Mouse (Mus musculus) kidney, postnatal 4 days (tissue): ENCODE data around the gene Nup210l.
A peak's percentile ranks its signal among the peaks of the same experiment; 100 is the strongest.
"Not testable (repeated sequence)": the region's sequence is repeated elsewhere in the genome, so short reads cannot be mapped to it uniquely, and the experiment has no call there.

Experiments
- DNase-seq, 2 experiments: peaks; one replicate each; pipeline ENCODE4 v3.0.0; 2021; ENCODE audit warnings: mixed read lengths in 2 of 2

The Nup210l gene

GRCm38 (mm10) chr3:90097928-90098327 is 6.0 kb upstream of the Nup210l start:
- DNase-seq: no peak

DNA sequence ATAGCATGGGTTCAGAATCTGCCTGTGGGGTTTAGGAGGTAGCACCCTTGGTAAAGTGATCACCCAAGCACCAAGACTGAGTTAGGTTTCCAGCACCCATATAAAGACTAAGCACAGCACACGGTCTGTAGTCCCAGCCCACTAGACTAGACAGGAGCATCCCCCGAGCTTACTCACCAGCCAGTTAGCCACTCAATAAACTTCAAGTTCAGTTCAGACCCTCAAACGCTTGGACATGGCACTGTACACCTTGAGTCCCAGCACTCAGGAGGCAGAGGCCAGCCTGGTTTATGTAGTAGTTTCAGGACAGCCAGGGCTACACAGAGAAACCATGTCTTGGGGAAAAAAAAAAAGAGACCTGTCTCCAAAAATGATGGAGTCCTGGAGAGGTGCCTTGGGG is 2.9 kb upstream of the Nup210l start:
- no peak for DNase-seq

GRCm38 (mm10) chr3:90101673-90102072 is 2.3 kb upstream of the Nup210l start:
- DNase-seq: no peak

DNA sequence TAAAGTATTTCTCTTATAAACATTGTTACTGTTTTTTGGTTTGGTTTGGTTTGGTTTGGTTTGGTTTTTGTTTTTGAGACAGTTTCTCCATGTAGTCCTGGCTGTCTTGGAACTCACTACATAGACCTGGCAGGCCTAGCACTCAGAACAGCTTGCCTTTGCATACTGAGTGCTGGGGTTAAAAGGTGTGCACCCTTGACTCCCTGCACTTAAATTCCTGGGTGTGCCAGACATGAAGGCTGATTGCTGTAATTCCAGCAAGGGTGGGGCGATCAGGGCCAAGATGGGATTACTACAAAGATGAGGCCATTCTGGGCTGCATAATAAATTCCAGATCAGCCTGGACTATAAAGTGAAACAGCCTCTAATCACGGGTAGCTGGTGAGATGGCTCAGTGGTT is 1.7 kb upstream of the Nup210l start:
- no peak for DNase-seq

DNA sequence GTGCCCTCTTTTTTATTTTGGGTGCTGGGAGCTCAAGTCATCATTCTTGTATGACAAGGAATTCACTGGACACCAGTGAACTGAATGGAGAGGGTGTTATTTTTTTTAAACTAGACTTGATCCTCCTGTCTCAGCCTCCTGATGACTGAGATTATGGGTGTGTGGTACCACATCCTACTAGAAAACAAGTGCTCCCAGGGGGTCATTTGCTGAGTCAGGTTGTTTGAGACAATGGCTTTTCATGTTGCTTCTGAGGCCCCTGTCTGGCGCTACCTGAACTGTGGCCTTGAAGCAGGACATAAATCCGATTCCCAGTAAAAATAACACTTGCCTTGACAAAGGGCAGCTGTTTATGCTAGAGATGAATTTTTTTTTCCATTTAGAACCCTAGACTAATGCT is 756 bp upstream of the Nup210l start:
- DNase-seq: no peak

GRCm38 (mm10) chr3:90111706-90112105 is 7.8 kb downstream of the Nup210l start:
- no peak for DNase-seq

DNA sequence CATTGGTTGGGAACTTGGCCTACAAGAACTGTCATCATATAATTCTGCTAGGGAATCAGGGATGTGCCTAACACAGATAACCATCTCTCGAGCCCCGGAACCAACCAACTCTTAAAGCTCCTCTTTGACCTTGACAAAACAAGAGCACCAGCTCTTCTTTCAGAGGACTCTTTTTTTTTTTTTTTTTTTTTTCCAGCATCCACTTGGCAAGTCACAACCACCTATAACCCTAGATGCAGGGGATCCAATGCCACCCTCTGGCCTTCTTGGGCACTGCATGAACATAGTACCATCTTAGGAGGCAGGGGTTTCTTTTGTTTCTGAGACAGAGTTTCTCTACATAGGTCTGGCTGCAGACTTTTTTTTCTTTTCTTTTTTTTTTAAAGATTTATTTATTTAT is 10.4 kb downstream of the Nup210l start:
- peak; percentile 34 to 35 for DNase-seq

GRCm38 (mm10) chr3:90115526-90115925 is 11.6 kb downstream of the Nup210l start:
- peak in 1 of 2 experiments; percentile 27 for DNase-seq

- no peak for DNase-seq
These were observed 14.3 kb downstream of the Nup210l start for GRCm38 (mm10) chr3:90118132-90118790.

DNA sequence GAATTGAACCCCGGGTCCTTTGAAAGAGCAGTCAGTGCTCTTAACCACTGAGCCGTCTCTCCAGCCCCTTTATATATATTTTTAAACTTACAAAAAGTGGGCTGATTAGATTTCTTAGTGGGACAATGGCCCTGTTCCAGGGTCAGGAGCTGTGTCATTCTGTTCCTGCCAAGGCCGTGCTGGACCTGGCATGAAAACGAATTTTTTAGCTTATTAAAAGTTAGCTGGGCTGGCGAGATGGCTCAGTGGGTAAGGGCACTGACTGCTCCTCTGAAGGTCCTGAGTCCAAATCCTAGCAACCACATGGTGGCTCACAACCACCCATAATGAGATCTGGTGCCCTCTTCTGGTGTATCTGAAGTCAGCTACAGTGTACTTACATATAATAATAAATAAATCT is 18.1 kb downstream of the Nup210l start:
- DNase-seq: not testable (repeated sequence)

GRCm38 (mm10) chr3:90125710-90126109 is 21.8 kb downstream of the Nup210l start:
- DNase-seq: no peak

DNA sequence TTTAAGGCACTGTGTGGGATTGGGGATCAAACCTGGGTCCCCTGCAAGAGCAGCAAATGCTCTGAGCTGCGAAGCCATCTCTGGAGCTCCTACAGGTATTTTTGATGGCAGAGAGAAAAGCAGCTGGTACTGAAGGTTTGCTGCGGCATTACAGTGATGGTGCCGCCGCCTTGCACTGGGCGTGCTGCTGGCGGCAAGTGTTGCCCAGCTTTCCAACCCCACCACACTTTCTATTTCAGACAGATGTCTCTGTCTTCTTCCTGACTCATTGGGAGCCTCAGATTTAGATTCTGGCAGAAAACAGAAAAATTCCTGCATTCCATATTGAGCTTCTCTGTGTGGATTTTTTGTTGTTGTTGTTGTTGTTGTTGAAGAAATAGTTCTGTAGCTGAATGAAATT is 23.9 kb downstream of the Nup210l start:
- DNase-seq: no peak

DNA sequence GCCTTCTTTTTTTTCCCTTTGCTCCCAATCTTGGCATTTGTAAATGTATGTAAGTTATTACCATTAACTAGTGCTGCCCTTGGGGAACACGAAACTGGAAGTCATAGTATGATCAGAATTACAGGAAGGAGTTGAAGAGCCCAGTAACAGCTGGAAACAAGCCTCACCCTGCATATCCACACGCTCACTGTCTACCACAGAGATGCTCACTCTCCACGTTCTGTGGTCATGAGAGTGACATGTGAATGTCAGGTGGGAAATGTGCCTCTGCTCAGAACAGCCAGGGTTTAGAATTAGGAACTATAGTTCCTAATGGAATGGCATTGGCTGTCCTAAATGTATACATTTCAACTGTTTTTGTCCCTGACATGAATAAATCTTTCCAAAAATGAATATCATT is 28.8 kb downstream of the Nup210l start:
- DNase-seq: no peak

DNA sequence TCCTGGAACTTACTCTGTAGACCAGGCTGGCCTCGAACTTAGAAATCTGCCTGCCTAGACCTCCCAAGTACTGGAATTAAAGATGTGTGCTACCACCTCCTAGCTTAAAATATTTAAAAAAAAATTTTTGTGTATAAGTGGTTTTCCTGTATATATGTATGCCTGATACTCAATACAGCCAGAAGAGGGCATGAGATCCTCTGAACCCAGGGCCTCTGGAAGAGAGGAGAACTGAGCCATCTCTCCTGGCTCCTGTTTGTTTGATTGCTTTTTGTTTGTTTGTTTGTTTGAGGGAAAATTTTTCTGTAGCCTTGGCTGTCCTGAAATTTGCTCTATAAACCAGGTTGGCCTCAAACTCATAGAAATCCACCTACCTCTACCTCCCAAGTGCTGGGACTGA is 29.4 kb downstream of the Nup210l start:
- DNase-seq: no peak

GRCm38 (mm10) chr3:90134483-90134882 is 30.6 kb downstream of the Nup210l start:
- peak in 1 of 2 experiments; percentile 13 for DNase-seq

- no peak for DNase-seq
These were observed 31.1 kb downstream of the Nup210l start for GRCm38 (mm10) chr3:90134993-90135392.

DNA sequence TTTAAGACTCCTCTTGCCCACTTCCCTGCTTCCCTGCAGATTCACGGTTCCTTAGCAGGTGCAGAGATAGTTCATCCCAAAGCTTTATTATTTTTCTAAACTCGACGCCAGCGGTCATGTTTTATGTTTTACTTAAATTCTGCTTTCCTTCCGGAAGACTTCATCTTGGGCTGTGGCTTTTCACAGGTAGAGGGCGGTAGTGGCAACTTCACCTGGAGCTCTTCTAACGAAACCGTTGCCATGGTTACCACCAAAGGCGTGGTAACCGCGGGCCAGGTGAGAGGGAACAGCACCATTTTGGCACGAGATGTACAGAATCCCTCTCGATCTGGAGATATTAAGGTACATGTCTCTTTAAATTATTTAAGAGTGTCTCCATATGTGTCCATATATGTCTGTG is 32.7 kb downstream of the Nup210l start:
- peak; percentile 35 to 62 for DNase-seq

DNA sequence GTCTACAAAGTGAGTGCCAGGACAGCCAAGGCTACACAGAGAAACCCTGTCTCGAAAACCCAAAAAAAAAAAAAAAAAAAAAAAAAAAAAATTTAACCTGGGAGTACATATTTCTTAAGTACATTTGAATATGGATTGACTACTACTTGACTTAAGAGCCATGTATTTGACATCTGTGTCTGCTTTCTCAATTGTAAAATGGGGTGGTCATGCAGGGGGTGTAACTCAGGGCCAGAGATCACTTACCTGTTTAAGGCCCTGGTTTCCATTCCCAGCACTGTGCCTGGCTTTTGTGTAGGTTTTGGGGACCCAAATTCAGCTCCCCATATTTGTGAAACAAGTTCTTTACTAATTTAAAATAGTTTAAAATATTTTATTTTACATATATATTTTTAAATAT is 33.7 kb downstream of the Nup210l start:
- DNase-seq: no peak

DNA sequence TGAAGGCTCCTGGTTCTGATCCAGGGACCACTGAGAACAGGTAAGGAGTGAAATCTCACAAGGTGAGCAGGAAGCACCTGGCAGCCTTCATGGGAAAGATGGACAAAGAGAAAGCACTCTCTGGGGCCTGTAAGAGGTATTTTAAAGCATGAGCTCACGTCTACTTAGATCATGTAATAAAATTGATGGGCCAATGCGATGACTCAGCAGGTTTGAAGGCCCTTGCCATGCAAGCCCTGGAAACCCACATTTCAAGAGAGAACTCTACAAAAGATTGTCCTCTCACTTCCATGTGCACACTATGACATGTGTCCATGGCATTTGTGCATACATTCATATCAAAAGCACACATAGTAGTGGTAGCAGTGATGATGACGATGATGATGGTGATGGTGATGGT is 36.0 kb downstream of the Nup210l start:
- DNase-seq: no peak

GRCm38 (mm10) chr3:90145461-90145860 is 41.5 kb downstream of the Nup210l start:
- no peak for DNase-seq

DNA sequence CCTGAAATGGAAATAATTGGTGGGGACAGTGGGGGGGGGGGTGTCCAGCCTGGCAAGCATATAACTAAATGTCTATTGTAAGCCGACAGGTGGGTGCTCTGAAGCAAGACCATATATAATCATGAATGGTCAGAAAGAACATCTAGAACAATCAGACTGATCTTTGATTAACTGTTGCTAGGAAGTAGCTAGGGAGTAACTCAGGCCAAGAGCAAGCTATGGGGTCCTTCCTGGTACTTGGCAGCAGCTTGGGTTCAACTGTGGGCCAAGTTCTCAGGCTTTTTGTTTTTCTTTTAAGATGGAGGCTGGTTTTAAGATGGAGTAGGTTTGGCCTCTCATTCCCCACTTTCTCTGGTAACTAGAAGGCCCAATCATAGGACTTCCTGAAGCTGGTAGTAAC is 42.7 kb downstream of the Nup210l start:
- no peak for DNase-seq

GRCm38 (mm10) chr3:90151086-90151740 is 47.3 kb downstream of the Nup210l start:
- no peak for DNase-seq

DNA sequence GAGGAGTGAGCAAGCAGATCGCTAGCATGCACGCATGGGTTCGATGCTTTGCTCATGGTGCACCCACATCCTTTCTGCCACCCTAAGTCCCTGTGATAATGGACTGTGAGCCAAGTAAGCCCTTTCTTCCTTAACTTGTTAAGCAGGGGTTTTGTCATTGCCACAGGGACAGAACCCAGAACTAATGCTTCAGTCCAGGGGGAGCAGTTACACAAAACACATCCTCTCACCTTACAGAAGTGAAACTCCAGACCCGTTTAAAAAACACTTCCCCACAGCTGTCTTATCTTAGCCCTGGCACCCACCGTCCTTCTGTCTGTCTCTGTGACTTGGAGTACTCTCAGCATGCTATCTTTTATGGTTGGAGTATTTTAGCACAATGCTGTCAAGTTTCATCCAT is 52.1 kb downstream of the Nup210l start:
- no peak for DNase-seq

GRCm38 (mm10) chr3:90159757-90160156 is 55.8 kb downstream of the Nup210l start:
- peak in 1 of 2 experiments; percentile 4 for DNase-seq

GRCm38 (mm10) chr3:90161541-90161940 is 57.6 kb downstream of the Nup210l start:
- no peak for DNase-seq
